Mouse (Mus musculus): ENCODE measurements around the gene Ptpn22.

The Ptpn22 gene

GRCm38 (mm10) chr3:103857977-103858563 lies 1.5 kb upstream of the Ptpn22 start:
- no peak for DNase-seq (ENCODE audit: low spot score)

- peak; percentile 77 for DNase-seq (ENCODE audit: low spot score)
Measured at GRCm38 (mm10) chr3:103859851-103860391, 326 bp downstream of the Ptpn22 start.

- no peak for DNase-seq (ENCODE audit: low spot score)
Measured at GRCm38 (mm10) chr3:103862721-103863220, 3.2 kb downstream of the Ptpn22 start.

- no peak for DNase-seq (ENCODE audit: low spot score)
Measured at GRCm38 (mm10) chr3:103864200-103864599, 4.6 kb downstream of the Ptpn22 start.

- no peak for DNase-seq (ENCODE audit: low spot score)
Measured at GRCm38 (mm10) chr3:103867424-103867971, 7.9 kb downstream of the Ptpn22 start.

GRCm38 (mm10) chr3:103868008-103868407 lies 8.4 kb downstream of the Ptpn22 start:
- no peak for DNase-seq (ENCODE audit: low spot score)

GRCm38 (mm10) chr3:103872663-103873098 lies 13.1 kb downstream of the Ptpn22 start:
- no peak for DNase-seq (ENCODE audit: low spot score)

GRCm38 (mm10) chr3:103874329-103874728 lies 14.7 kb downstream of the Ptpn22 start:
- no peak for DNase-seq (ENCODE audit: low spot score)

- no peak for DNase-seq (ENCODE audit: low spot score)
Measured at GRCm38 (mm10) chr3:103885946-103886345, 26.4 kb downstream of the Ptpn22 start.

GRCm38 (mm10) chr3:103887581-103887980 lies 28.0 kb downstream of the Ptpn22 start:
- DNase-seq (ENCODE audit: low spot score), result peak; percentile 54

- no peak for DNase-seq (ENCODE audit: low spot score)
Measured at GRCm38 (mm10) chr3:103893374-103893773, 33.8 kb downstream of the Ptpn22 start.

GRCm38 (mm10) chr3:103904705-103905104 lies 45.1 kb downstream of the Ptpn22 start:
- peak; percentile 57 for DNase-seq (ENCODE audit: low spot score)

- DNase-seq (ENCODE audit: low spot score), result no peak
Measured at GRCm38 (mm10) chr3:103907335-103908030, 47.9 kb downstream of the Ptpn22 start.

- no peak for DNase-seq (ENCODE audit: low spot score)
Measured at GRCm38 (mm10) chr3:103908781-103909180, 49.2 kb downstream of the Ptpn22 start.

- DNase-seq (ENCODE audit: low spot score), result no peak
Measured at GRCm38 (mm10) chr3:103913451-103913961, 53.9 kb downstream of the Ptpn22 start.

GRCm38 (mm10) chr3:103914010-103914669 lies 54.5 kb downstream of the Ptpn22 start, which contains the start of gene Rsbn1:
TSS of gene Rsbn1 (plus strand) at chr3:103914120.
- DNase-seq (ENCODE audit: low spot score), result peak; percentile 99

GRCm38 (mm10) chr3:103914732-103915508 lies 55.3 kb downstream of the Ptpn22 start:
- DNase-seq (ENCODE audit: low spot score), result peak; percentile 32

- peak; percentile 8 for DNase-seq (ENCODE audit: low spot score)
Measured at GRCm38 (mm10) chr3:103915509-103915896, 55.9 kb downstream of the Ptpn22 start.

- DNase-seq (ENCODE audit: low spot score), result peak; percentile 27
Measured at GRCm38 (mm10) chr3:103916205-103916838, 56.7 kb downstream of the Ptpn22 start.

- DNase-seq (ENCODE audit: low spot score), result no peak
Measured at GRCm38 (mm10) chr3:103916839-103917237, 57.2 kb downstream of the Ptpn22 start.

- no peak for DNase-seq (ENCODE audit: low spot score)
Measured at GRCm38 (mm10) chr3:103920094-103920493, 60.5 kb downstream of the Ptpn22 start.

Data from lung, postnatal 25 days (tissue).